Mouse (Mus musculus) small intestine, adult 10 weeks (tissue): Measurements from ENCODE around the gene Cgnl1. TPM values are rescaled to one million over a fixed set of nuclear protein-coding genes. Genes with fewer than 3 reads are reported as not detected.

Experiments
- polyA plus RNA-seq: library from polyadenylated mRNA; stranded (reverse); fragments of 350-450 nt; fragmentation: Illumina TruSeq; extraction: RNeasy Lipid Tissue Mini Kit (QIAGEN cat#74804); gene quantifications from one replicate; pipeline ENCODE4 v1.2.3, GENCODE M21; 2014; ENCODE audit warnings: low replicate concordance

Gene Cgnl1
- 1.2 TPM for polyA plus RNA-seq

DNA sequence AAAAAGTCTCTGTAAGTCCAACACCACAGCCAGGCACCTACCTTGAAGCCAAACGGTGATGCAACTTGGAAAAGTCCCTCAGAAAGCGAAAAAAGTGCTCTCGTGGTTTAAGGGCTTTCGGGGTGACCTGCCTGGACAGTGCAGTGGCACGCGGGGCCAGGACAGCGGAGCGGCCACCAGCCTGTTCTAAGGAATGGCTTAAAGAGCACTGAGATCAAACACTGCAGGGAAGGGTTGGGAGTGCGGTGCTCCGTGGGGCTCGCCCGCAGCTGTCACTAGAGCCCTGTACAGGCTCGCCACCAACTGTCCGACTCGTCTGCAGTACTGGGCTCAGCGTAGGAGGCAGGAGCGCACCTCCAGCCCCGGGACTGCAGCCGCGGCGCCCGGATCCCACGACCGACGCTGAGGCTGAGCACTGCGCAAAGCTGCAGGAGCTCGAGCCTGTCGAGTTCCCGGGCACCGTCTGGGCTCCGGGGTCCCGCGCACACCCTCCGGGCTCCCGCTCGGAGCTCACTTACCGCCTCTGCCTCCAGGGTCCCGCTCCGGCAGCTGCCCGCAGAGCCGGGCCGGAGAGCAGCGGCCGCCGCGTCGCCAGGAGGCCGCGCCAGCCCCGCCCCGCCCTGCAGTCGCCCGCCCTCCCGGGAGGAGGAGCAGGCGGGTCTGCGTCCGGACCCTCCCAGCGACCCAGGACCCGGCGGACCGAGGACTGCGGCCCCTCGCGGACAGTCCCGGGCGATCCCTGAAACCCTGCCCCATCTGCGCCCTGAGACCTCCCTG lies at the start of gene Cgnl1:
Gene Cgnl1, minus strand, starts transcription at position 612 of the 777 bp plus-strand sequence.

DNA sequence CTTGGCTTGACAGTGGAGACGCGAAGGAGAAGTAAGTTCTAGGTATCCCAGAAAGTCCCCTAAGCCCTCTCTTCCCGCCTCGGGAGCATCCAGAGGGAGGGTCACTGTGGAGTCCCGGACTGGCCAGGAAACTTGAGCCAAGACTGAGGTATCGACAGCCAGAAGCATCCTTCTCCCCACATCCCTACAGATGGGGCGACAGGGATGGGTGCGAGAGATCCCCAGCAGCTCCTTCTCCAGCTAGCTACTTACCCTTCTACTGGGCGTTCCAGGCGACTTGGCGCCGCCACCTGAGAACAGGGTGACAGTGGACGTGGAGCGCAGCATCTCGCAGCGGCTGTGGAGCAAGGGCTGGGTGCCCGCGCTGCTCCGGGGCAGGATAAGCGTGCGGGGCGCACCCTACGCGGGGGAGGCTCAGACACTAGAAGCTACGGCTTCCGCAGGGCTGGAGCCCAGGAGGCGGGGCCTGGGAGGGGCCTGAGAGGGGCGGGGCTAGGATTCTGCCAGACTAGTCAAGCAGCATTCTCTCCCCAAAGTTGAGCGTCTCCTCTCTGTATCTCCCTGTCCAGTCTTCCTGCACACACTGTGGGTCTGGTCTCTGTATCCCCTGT lies 179.4 kb downstream of the Cgnl1 start, which contains the start of gene Myzap:
Gene Myzap, minus strand, starts transcription at position 423 of the 611 bp plus-strand sequence.

Other genes starting within 250 kb of the Cgnl1 start
- gene Myzap, start 179.2 kb downstream of the Cgnl1 start, polyA plus RNA-seq, result 19.3 TPM